Mouse (Mus musculus): Measurements from ENCODE around the gene Nlrp6.

DNA sequence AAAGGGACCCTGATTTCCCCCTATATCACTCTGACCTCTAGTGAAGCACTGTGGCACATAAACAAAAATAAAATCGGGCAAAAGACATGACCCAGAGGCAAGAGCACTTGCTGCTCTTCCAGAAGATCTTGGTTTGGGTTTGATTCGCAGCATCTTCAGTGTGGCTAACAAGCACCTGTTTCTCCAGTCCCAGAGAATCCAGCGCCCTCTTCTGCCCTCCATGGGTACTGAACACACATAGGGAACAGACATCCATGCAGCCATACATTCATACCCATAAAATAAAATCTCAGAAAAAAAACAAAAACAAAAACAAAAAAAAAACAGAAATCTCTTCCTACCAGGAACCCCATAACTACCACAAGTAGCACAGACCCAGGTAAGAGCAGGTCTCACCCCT is 17.7 kb downstream of the Nlrp6 start:
- TF ChIP-seq CTCF (IDR thresholded peaks at IDR 0.05; ENCODE audit: borderline replicate concordance, control insufficient read depth, extremely low read depth, insufficient read depth, low read length, poor library complexity) (no peak), POLR2A (IDR thresholded peaks at IDR 0.05; ENCODE audit: control insufficient read depth, extremely low read depth, insufficient read depth, low read length, poor library complexity) (no peak)
